Mouse (Mus musculus) ovary, postnatal 10 days (tissue): ENCODE data around the gene Kbtbd6.

Experiments used
- DNase-seq: peaks from one replicate; pipeline ENCODE4 v3.0.0; 2022; ENCODE audit warnings: low spot score

The Kbtbd6 gene

DNA sequence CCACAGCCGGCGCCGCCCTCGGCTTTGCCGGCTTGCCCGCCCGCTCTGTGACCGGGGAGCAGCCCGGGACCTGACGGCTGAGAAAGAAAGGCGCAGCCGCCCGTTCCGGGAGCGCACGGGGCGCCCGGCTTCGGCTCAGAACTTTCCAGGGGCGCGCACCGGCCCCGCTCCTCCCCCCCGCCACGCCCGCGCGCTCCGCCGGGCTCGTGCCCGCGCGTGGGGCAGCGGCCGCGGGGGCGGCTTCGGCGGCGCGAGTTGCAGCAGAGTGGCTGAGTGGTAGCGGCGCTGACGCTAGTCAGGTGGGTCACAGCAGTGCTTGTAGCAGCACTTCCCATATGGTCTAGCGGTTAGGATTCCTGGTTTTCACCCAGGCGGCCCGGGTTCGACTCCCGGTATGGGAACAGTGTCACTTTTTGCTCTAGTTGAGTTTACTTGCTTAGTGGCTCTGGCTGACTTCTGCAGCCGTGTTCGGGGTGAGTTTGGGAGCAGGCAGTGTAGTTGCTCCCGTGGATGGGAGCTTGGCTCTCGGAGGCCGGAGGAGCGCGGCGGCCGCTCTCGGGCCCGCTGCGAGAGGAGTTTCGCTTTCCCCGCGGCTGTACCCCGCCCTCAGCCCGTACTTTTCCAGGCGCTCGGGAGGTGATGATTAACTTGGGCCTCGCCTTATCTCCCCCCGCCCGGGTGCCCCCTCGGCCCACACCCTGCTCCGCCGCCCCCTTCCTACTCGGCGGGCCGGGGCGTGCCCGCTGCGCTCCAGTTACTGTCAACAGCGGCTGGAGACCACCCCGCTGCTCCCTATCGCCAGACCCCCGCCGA lies 29.9 kb downstream of the Kbtbd6 start, which contains the start of gene Wbp4:
Gene Wbp4, minus strand, starts transcription at position 182 of the 813 bp plus-strand sequence.
- peak; percentile 87 for DNase-seq

DNA sequence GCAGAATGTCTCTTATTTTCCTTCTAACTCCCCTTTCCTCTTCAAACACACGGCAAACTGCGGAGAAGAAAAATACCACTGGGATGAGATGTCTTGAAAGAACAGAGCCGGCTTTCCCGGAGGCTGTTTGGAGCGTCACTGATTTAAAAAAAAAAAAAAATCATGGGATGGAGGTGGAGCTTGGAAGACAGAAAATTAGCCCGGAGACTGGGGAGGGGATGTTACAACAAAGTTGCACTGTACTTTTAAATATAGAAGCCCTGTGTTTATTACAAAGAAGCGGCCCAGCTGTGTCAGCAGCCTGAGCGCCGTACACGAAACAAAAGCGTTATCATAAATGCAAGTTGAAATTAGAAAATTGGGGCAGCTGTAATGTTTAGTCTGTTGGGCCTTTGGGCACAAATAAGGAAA lies 30.6 kb downstream of the Kbtbd6 start:
- no peak for DNase-seq

DNA sequence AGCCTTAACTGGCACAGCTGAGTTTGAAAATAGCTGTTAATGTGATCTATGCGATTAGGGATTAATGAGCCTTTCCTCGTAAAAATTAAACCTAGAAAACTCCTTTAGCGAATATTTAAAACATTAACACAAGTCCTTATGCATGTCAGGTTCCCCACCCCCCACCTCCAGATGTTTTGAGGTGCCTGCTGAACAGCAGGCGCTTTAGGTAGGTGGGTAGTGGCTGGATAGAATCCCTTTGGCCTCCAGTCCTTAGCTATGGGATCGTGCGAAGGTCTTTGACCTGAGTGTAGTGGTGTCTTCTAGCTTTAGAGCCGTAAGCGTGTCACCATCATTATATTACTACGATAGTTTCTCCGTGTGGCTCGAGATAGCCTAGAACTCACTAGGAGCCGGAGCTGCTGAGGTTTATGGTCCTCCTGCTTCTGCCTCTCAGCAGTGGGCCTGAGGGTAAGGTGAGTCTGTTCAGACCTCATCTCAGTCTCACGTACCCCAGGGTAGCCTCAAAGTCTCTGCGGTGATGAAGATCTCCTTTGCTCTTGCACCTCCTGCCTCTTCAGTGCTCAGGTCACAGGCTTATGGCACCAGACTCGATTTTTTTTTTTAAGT lies 31.2 kb downstream of the Kbtbd6 start:
- no peak for DNase-seq

DNA sequence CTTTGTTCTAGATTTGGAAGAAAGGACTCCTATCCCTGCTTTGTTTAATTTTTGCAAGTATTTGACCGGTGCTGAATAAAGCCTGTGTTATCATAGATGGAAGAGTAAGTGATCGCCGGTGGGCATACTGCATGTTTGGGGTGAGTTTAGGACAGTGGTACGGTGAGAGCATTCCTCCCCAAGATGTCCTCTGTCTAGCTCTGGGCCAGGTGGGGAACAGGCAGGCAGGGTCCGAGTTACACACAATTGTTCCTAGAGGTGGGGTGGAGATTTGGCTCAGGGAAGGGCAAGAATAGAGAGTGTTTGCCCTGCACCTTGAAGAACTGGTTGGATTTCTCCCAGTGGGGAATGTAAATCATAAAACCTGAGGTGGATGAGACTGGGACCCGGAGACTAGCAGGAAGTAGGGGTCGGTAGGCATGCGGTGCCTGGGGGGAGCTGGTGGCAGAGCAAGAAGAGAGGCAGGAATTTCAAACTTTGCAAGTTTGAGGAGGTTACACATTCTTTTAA lies 32.0 kb downstream of the Kbtbd6 start:
- no peak for DNase-seq

DNA sequence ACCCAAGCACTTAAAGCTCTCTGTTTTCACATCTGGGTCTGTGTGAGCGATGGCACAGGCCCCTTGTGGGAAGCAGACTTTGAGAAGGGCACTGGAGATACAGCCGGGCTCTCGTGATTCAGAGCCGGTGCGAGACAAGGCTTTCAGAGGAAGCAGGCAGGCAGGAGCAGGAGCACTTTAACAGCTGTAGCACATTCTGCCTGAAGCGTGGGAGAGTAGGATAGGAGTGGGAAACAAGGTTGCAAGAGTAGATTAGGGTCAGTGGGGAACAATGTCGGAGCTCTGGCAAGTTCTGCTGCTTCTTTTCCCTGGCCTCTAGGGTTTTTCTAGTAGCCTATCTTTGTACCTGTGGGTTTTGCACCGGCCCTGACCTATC lies 35.0 kb downstream of the Kbtbd6 start:
- DNase-seq, result no peak

DNA sequence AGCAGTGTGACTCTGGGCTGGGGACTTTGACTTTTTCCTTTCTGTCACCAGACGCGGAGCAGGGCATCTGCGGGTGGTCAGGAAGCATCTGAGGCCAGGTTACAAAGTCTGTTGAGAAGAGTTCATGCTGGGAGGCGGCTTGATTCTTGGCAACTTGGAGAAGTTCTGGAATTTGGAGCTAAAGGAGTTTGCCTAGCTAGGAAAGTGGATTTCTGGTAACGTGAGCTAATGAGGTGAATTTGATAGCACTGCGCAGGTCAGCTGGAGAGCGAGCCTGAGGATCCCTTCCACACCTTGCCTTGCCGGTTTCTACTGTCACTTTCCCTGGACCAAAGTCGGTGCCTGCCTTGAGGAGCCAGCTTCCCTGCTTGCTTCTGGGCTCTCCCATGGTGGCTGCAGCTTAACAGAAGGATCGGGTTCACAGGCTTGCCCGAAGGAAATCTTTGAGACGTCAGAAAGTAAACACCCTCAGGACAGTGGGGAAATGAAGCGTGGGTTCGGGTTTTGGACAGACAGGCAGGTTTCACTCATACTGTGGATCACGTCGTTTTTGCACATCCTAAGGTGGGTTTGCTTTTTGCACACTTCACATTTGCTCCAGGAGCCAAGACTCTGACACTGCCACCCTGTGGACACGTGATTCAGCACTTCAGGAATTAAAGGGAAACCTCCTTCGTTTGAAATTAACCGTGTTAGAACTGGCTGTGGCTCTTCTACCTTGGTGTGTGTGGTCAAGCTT lies 35.5 kb downstream of the Kbtbd6 start:
- no peak for DNase-seq

DNA sequence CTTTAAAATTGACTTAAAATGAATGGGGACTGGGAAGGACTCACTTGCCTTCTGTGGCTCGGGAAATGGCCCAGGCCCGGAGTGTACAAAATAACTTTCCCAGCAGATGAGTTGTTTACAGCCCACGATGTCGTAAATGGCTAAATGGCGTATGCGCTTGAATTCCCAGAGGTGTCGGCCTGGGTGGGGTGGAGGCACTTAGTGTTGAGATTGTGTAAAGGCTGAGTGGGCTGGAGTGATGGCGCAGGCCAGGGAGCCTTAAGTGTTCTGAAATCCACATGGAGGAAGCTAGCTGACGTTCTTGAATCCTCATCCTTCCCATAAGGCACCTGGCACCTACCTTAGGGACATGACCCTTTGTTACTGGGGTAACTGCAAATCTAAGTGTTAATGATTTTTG lies 36.9 kb downstream of the Kbtbd6 start:
- DNase-seq, result no peak

DNA sequence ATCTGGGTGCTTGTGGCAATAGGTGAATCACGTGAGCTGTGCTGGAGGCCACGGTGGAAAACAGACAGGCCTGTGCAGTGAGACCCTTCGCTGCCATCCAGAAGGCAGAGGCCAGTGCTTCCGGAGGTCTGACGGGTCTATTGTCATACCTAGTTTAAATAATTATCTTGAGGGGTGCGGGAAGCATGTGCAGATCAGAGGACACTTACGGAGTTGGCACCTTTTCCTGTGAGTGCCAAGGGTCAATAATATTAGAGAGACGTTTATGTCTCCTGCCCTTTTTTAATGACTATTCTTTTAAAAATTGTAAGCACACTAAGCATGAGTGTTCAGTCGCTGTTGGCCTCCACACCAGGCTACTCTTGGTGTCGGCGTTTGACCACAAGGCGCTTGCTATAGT lies 37.5 kb downstream of the Kbtbd6 start:
- DNase-seq, result no peak

DNA sequence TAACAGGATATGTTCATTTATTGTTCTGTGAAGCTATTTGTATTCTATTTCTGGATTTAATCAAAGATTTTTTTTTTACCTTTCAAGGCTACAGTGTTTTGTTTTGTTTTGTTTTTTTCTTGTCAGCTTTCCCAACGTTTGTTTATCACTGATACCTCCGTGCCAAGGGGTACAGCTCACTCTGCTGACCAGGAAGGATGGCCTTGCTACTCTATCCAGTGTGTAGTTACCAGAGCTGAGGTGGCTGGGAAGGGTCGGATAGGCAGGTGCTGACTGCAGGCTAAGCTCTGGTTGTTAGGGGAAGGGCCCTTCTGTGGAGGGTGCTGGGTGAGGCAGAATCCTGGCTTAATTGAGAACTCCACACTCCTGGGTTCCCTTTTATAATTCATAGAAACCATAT lies 38.6 kb downstream of the Kbtbd6 start:
- no peak for DNase-seq

DNA sequence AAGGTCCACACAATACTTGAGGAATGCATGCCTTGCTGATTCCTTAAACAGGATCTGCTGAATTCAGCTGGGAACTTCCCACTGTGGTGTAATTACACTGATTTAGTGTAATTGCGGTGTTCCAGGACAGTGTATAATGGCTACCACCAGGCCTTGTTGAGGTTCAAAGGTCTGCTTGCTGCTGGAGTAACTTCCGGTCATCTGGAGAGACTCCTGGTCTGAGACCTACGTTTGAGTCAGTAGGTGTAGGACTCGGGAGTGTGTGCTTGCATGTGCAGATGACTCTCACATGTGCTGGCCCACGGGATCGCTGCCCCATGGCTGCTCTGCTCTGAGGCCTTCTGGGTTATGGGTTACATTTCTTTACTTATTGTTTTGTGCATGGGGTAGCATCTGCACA lies 42.7 kb downstream of the Kbtbd6 start:
- no peak for DNase-seq

DNA sequence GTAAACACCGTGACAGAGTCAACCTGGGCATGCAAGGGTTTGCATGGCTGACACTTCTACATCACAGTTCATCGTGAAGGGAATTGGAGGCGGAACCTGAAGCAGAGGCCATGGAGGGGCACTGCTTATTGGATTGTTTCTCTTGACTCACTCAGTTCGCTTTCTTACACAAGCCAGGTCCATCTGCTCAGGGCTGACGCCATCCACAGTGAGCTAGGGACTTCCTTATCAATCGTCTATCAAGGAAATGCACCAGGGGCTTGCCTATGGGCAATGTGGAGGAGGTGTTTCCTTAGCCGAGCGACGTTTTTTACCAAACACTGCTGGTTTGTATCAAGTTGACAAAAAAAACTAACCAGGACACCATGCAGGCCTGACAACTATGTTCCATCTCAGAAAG lies 47.7 kb downstream of the Kbtbd6 start:
- no peak for DNase-seq

DNA sequence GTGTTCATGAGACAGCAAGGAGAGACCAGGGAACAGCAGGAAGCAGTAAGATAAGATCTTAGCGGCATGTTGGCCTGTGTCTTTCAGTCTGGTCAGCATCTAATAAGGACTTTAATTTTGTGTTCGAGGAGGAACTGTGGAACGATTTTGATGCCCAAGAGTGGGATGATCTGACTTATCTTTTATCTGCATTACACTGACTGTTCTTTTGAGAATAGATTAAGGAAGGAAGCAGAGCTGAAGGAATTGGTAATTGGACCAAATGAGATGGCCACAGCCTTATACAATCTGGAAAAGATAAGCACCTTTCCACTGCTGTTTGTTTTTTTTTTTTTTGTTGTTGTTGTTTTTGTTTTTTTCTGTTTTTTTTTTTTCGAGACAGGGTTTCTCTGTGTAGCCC lies 49.1 kb downstream of the Kbtbd6 start:
- DNase-seq, result no peak

DNA sequence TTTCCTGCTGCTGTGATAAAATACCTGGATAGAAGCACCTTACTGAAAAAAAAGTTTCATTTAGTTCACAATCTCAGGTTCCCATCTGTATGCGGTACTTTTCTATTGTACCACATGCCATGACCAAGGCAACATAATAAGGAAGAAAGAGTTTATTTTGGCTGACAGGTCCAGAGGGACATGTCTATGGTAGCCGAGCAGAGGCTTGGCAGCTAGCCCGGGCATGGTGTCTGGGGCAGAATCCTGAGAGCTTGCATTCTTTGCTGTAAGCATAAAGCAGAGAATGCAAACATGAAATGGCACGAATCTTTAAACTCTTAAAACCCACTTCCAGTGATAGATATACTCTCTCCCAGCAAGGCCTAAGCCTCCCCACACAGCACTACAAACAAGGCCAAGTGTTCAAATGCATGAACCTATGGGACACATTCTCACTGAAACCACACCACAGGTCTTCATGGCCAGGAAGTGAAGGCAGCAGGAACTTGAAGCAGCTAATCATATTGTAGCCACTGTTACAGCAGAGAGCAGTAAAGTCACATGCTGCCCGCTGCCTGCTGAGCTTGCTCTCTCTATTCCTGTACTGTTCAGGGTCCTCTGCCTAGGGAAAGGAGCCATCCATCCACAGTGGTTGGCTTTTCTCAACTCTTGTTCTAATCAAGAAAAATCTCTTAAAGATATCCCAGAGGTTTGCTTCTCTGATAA lies 51.9 kb downstream of the Kbtbd6 start:
- DNase-seq, result no peak
